Mouse (Mus musculus) lung, adult 18-20 months (tissue): ENCODE data around the gene Casp6.
A peak's percentile ranks its signal among the peaks of the same experiment; 100 is the strongest.

Experiments
- DNase-seq, 2 experiments: peaks; one replicate each; pipeline ENCODE4 v3.0.0; 2022; ENCODE audit warnings: mixed read lengths in 2 of 2

Gene Casp6

DNA sequence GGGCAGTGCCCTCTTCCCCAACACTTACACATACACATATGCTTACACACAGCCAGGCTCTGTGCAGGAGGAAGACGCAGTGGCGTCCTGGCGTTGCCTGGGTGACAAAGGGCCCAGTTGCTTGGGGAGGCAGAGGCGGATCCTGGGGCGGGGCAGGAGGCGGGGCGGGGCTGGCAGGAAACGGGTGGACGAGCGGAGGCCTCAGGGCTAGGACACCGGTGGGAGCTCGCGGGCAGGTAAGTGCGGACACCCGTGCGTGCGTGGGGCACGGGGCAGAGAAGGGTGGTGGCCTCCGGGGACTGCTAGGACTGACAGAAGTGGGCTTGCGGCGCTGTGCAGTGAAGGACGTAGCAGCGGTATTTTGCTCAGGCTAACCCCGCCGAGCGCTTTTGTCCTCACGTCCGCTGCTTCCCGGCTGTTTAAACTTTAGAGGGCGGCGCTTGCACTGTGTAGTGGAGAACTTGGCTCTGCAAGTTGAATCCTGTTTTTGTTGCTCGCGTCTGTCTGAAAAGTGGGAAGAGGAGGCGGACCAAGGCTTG, at the start of gene Casp6:
Casp6 (plus strand) TSS at position 155 of the 539 bp plus-strand sequence.
- peak; percentile 85 to 89 for DNase-seq

DNA sequence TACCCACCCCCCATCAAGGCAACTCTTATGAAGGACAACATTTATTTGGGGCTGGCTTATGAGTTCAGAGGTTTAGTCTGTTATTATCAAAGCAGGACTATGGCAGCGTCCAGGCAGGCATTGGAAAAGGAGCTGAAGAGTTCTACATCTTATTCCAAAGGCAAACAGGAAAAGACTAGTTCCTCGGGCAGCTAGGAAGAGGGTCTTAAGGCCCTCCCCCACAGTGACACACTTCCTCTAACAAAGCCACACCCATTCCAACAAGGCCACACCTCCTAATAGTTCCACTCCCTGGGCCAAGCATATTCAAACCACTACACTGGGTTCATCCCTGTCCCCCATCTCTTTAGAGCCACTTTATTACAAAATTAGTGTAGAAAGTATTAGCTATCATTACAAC, 38.6 kb upstream of the Casp6 start:
- no peak for DNase-seq

DNA sequence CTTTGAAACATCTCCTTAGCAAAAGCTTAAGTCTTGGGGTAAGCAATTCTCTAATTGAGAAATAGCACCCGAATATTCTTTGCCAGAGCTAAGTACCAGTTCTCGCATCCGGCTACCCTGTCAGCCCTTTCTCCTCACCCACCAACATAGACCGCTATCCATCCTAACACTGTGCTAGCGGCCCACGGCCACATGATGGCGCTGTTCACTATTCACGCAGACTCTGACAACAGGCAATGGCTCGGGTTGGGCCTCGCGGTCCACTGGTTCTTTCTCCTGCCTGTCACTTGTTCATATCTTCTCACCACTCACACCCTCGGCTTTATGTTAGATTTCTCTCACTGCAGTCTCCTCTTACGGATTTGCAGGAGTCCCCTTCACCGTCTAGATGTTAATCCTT, 37.5 kb upstream of the Casp6 start:
- DNase-seq, result peak; percentile 41 to 43

DNA sequence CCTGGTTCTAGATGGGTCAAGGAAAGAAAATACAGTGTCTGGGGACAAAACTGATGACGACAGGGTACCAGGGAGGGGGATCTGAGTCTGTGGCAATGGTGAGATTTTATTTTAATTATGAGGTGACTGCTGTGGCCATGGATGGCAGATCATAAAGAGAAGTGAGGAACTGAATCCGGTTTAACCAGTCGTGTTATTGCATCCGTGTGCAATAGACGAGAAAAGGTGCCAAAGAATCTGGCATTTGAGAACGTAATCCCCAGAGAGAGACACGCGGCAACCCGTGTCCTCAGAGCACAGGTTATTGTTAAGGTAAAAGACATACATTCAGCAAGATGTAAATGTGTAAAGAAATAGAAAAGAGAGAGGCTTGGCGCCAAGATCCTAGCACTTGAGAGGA, 23.9 kb upstream of the Casp6 start:
- DNase-seq, result no peak

DNA sequence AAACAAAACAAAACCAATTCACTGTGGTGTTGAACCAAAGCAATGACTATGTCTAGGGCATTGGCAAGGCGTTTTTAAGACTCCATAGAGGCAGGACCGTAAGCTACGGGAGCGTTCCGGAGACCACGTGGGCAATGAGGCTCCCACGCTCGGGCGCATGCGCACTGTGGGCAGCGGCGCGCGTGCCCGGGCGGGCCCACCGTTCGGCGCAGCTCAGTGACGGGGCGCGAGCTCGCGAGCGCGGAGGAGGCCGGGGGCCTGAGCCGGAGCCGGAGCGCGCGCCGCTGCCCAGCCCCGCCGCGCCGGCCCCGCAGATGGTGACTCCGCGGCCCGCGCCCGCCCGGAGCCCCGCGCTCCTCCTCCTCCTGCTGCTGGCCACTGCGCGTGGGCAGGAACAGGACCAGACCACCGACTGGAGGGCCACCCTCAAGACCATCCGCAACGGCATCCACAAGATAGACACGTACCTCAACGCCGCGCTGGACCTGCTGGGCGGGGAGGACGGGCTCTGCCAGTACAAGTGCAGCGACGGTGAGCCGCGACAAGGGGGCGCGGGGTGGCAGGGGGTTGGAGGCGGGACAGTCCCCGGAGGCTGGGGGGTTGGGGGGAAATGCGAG, 22.7 kb upstream of the Casp6 start, which contains the start of gene Pla2g12a:
Pla2g12a (plus strand) TSS at position 202 of the 617 bp plus-strand sequence.
- peak; percentile 86 to 90 for DNase-seq

DNA sequence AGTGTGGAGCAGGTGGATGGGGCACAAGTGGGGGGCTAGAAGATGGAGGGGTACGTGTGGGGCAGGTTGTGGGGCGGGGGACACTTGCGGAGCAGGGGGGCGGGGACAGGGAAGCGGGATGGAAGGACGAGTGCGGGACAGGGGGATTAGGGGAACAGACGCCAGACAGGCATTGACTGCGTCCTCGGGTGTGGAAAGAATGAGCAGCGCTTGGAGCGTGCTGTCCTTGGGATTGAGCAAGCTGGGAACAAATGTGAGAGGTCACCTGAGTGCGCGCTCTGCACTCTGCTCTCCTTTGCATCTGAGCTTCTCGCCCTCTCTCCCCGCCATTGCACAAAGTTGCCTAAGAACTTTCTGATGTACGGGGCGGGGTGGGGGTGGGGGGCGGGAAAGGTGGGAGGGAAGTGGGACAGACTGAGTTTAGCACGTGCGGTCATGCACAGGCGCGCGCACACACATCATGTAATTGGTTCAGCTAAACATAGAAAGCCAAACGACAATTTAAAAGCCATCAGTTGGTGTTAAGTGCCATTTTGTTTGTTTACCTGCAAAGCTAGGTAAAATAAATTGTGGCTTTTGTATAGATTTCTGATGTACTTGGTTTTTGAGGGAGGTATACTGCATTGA, 22.0 kb upstream of the Casp6 start:
- peak; percentile 41 to 63 for DNase-seq

DNA sequence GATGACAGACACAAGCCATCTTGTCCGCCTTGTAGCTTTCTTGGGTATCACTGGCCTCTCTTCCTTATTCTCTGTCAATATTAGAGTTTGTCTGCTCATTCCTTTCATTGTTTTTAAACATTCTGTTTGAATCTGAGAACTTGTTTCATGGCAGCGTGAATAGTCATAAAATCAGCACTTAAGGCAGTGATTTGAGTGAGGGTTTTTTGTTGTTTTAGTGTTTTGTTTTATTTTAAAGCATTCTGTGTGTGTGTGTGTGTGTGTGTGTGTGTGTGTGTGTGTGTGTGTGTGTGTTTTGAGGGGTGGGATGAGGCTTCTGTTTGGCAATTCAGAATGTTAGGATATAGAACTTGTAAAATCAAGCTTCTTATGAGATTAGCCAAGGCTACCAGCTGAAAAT, 21.3 kb upstream of the Casp6 start:
- no peak for DNase-seq

DNA sequence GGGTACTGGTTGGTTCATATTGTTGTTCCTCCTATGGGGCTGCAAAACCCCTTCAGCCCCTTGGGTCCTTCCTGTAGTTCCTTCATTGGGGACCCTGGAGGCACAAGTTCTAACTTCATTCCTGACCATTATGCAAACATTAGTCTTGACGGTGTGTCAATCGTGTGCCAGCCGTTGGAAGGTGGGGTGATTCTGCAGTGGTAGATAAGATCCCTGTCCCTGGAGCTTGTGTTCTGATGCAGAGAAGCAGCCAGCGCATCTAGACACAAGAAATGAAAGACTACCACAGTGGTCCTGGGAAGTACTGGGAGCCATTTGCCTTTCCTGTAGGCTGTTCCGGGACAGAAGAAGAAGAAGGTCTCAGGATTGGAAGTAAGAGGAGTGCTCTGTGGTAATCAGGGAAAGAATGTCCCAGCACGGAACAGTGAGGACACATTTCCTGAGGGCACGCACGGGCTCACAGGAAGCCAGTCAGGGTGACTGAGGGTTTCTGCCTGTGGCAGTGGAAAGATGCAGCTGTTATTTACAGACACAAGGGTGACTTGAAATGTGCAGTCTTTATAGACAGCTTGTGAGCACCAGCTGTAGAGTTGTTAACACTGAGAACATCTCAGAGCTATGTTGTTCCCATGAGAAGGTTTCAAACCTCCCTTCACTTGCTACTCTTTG, 20.2 kb upstream of the Casp6 start:
- no peak for DNase-seq

DNA sequence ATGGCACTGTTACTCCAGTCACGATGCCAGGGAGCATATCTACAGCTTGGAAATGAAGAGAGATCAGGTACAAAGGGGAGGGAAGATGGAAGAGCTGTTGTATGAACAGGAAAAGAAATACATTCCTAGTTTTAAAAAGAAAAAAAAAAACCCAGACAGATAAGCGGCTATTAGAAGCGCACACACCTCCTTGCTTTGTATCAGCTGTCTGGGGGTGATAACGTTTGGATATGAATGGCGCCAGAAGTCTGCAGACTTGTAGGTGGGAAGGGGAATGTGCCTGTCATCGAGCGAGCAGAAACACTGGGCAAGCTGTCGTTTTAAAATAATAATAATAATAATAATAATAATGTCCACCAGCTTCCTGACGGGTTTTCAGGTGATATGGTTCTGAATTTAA, 15.6 kb upstream of the Casp6 start:
- no peak for DNase-seq

DNA sequence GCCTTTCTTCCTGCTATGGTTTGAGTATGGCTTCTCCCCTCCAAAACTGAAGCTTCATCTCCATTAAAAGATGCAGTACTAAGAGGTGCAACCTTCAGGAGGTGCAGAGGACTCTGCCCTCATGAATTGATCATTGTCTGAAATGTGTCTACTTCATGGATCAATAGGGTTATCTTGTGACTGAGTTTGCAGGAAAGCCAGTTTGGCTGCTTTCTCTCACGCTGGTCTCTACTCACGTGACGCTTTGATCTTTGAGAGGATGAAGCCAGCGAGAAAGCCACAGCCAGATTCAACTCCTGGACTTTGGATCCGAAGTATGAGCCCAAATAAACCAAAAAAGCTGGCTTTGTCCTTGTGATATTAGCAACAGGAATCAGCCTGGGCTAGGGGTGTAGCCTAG, 14.8 kb upstream of the Casp6 start:
- no peak for DNase-seq

DNA sequence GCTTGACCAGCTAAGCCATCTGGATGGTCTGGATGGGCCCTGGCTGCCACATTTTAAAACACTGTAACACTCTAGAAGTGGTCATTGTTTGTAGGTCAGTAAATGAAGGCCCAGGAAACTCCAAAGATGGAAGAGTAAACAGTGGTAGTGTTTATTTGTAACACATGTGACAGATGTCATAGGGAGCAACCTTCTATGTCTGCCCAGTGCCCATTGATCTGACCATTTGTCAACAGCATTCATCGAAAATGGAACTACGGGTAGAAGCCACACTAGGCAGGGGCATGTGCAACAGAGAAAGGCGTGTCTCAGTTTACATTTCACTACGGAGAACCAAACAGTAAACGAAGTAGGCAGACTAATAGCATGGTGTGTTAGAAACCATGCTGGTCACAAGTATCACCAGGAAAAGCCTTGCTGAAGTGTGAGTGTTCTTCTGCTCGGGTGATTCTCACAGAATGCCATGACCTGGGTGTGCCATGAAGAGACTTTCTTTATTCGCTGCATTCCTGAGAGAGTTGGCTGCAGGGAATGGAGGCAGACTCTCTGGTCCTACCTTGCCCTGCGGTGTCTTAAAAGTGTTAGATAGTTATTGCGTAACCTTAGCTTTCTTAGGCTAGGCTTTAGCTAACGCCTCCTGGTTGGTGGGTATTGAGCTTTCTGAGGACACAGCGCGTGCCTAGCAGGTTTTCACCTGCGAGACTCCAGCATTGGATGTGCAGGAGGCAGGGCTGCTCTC, 13.3 kb upstream of the Casp6 start:
- DNase-seq, result no peak

DNA sequence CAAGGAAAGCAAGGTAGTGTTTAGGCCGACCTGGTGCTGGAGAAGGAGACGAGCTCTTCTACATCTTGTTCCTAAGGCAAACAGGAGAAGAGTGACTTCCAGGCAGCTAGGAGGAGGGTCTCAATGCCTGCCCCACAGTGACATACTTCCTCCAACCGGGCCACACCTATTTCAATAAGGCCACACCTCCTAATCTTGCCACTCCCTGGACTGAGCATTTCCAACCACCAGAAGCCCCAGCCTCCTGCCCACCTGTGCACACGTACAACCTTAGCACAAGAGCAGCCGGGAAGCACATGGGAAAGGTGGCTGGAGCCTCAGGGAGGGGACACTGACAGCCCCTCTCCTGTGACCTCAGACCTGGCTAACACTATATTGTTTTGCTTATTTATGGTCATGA, 9.2 kb upstream of the Casp6 start:
- DNase-seq, result no peak

DNA sequence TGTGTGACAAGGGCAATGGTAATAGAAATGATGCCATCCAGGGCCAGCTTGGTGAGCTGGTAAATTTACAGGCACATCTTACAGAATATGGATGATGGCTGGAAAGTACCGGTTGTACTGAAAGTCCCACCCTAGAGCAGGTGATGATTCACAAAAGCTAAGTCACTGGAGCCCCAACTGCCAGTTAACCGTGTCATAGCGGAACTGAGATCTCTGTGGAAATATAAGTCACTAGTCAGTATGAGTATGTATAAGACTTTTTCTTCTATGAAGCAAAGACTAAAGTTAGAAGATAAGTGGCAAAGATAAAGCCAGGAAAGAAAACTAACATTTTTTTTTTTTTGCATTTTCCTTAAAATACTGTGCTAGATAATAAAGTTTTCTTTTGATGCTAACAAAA, 8.1 kb upstream of the Casp6 start:
- no peak for DNase-seq

DNA sequence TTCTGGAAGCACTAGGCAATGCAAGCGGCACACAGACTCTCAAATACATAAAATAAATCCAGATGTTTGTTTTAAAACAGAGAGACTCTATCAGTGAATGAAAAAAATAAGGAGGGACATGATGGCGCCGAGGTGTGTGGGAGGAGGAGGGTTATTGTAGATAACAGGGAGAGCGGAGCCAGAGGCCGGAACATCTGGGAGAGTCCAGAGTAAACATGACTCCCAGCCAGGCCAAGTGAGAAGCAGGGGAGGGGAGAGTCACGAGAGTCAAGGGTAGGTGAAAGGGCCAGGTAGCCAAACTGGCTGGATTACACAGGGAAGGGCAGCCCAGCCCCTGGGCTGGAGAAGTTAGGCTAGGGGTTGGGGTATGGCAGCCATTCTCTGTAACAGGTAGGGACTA, 4.6 kb upstream of the Casp6 start:
- peak in 1 of 2 experiments; percentile 17 for DNase-seq

DNA sequence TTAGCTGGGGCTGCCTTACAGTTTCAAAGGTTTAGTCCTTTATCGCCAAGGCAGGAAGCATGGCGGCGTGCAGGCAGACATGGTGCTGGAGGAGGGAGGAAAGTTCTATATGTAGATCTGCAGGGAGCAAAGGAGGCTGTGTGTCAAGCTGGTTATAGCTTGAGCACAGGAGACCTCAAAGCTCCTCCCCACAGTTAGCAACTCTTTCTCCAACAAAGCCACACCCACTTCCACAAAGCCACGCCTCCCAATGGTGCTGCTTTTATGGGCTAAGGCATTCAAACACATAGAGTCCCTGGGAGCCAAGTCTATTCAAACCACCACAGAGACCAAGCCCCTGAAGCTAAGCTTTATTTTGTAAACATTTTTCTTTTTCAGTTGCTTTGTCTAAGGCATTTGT, 2.3 kb upstream of the Casp6 start:
- no peak for DNase-seq

DNA sequence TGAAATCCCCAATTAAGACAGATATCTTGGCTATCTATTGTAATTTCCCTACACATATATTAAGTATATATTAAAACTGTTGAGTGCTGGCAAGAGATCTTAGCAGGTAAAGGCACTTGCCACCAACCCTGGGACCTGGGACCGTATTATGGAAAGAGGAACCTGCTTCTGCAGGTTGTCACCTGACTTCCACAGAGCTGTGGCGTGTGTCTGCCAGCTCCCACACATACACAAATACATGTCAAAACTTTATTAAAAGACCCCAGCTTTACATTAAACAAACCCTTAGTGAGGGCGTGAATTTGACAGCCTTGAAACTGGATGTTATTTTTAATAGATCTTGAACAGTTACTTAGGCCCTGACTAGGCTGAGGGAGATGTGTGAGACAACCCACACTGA, 2.1 kb downstream of the Casp6 start:
- DNase-seq, result no peak

DNA sequence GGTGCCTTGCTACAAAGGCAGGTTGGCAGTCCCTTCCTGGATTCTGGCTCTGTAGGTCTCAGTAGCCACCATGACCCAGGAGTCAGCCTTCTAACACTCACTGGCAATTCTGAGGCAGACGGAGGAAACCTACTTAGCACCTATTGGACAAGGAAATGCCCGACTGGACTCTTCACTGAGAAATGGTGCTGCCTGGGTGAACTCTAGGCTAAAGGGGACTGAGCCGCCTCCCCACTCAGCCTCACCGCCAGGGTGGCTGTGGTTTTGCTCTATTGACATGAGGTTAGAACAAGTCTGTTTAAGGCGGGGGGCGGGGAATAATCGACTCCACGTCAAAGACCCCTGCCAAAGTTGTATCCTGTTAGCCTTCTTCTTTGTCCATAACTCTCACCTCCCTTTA, 2.6 kb downstream of the Casp6 start:
- DNase-seq, result no peak

DNA sequence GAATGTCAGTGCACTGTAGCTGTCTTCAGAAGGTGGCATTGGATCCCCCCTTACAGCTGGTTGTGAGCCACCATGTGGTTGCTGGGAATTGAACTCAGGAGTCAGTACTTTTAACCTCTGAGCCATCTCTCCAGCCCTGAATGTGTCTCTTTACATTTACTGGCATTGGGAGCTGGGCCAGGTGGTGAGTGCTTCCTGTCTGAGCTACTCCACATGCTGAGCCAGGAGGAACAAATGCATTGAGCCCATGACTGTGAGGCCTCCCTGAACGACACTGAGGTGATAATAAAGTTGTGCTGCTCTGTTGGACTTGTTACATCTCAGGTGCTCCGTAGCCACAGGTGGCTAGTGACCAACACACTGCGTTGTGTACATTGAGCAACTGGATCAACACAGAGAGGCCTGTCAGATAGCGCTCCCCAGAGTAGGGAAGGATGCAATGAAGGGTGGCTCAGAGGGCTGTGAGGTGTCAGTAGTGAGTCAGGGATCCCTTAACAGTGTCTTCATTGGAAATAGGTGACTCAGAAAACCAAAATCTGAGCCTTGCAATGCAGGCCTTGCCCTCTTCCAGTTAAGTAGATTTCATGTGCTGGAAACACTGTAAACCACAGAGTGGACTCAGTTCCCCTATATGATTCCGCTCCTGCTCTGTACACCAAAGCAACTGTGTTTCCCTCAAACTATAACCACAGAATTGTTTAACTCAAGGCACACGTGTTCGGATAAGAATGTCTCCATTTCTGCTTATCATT, 3.3 kb downstream of the Casp6 start:
- no peak for DNase-seq

DNA sequence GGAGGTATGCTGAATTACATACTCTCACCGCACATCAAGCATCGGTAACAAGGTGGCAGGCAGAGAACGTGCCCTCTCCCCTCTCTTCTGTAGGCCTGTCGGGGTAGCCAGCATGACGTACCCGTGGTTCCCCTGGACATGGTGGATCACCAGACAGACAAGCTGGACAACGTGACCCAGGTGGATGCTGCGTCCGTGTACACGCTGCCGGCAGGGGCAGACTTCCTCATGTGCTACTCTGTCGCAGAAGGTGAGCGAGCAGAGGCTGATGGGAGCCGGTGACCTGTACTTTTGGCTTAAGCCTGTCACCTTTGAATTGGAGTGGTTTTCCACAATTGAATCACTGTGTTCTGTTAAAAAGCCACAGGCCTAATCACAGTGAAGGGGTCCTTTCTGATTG, 10.8 kb downstream of the Casp6 start:
- no peak for DNase-seq

DNA sequence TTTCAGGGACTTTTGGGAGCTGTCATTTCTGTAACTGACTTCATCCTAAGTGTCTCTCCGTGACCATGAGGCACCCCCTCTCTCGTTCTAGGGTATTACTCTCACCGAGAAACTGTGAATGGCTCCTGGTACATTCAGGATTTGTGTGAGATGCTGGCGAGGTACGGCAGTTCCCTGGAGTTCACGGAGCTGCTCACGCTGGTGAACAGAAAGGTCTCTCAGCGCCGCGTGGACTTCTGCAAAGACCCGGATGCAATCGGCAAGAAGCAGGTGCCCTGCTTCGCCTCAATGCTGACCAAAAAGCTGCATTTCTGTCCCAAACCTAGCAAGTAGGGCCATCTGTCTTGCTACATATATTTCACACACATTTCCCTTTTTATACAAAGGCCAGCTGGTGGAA, 12.0 kb downstream of the Casp6 start:
- no peak for DNase-seq

DNA sequence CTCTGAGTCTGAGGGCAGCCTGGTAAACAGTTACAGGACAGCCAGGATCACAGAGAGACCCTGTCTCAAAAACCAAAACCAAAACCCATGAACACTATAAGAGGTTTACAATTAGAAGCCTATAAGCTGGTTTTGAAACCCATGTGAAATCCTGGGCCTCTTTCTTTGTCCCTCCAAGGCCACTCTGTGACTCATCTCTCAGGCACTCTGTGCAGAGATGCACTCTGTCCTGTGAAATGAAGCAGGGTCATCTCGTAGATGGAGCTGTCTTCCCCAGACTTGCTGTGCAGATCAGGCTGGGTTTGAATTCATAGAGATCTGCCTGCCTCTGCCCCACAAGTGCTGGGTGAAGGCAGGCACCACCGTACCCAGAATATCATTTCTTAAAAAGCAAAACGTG, 16.2 kb downstream of the Casp6 start:
- no peak for DNase-seq

DNA sequence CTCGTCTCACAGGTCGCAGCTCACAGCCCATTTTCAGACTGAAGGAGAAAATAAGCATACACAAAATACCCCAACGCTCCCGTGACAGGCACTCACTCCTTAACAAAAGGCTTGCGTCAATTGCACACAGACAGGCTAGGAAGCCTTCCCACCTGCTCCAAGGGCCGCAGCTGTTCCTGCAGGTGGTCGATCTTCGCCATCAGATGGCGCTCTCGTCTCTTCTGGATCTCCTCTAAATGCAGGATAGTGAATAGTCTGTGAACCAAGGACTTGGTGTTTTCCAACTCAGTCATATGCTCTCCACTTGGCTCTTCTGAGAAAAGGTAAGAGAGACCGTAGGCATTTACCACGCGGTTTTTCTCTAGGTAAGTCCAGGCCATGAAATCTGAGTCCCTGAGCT, 17.2 kb downstream of the Casp6 start:
- DNase-seq, result peak; percentile 60 to 71

DNA sequence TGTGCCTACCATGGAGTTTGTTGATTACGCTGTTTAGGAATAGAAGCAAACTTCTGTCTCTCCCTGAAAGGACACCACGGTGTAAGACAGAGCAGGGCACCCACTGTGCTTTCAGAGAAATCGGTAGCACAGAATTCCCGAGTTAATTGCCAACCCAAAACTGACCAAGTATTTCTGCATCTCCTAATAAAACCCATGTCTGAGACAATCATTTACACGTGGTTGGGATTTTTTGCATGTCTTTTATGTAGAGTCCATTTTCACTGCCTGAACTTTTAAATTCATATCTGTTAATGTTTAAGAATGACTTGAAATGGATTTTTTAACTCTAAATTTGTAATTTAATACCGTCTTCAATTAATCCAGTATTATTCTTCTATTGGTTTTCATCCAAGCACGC, 22.4 kb downstream of the Casp6 start:
- DNase-seq, result no peak
